Mouse (Mus musculus) liver, embryonic 11.5 days (tissue): Measurements from ENCODE around the gene Zfp1. TPM values are rescaled to one million over a fixed set of nuclear protein-coding genes. Genes with fewer than 3 reads are reported as not detected.

Experiments
- ATAC-seq: fragments of 200-750 bp; cut with Nextera tagmentation; replicated peaks from 2 replicates; pipeline ENCODE4 v1.8.0; 2017; ENCODE audit warnings: moderate number of reproducible peaks, mild to moderate bottlenecking, moderate TSS enrichment, moderate library complexity; ENCODE audit not compliant: low FRiP score
- DNase-seq: peaks from one replicate; pipeline ENCODE4 v3.0.0-alpha.2; 2017; ENCODE audit warnings: low spot score
- H3K27ac ChIP-seq: fragments of 300-500 bp; sonication (generic); 2 replicates; pipeline ENCODE4 v1.5.1; 2014; ENCODE audit warnings: mild to moderate bottlenecking, low read depth, low read length, control low read depth
- H3K27me3 ChIP-seq: fragments of 300-500 bp; sonication (generic); replicated peaks from 2 replicates; pipeline ENCODE4 v1.6.1; 2014; ENCODE audit warnings: low read length, mixed read lengths; ENCODE audit not compliant: control insufficient read depth, insufficient read depth
- H3K36me3 ChIP-seq: fragments of 300-500 bp; sonication (generic); 2 replicates; pipeline ENCODE4 v1.6.1; 2014; ENCODE audit warnings: mild to moderate bottlenecking, low read length, moderate library complexity, mixed read lengths; ENCODE audit not compliant: control insufficient read depth, insufficient read depth
- H3K4me1 ChIP-seq: fragments of 300-500 bp; sonication (generic); replicated peaks from 2 replicates; pipeline ENCODE4 v1.6.1; 2014; ENCODE audit warnings: low read length, mixed read lengths; ENCODE audit not compliant: control insufficient read depth, insufficient read depth
- H3K4me2 ChIP-seq: fragments of 300-500 bp; sonication (generic); 2 replicates; pipeline ENCODE4 v1.6.1; 2014; ENCODE audit warnings: mild to moderate bottlenecking, control low read depth, moderate library complexity
- H3K4me3 ChIP-seq: fragments of 300-500 bp; sonication (generic); 2 replicates; pipeline ENCODE4 v1.5.1; 2014; ENCODE audit warnings: low read depth, low read length, control low read depth
- H3K9ac ChIP-seq: fragments of 300-500 bp; sonication (generic); 2 replicates; pipeline ENCODE4 v1.6.1; 2014; ENCODE audit warnings: low read depth, low read length, control low read depth
- H3K9me3 ChIP-seq: fragments of 300-500 bp; sonication (generic); 2 replicates; pipeline ENCODE4 v1.6.1; 2016; ENCODE audit warnings: low read length, inconsistent platforms, mixed read lengths; ENCODE audit not compliant: control insufficient read depth
- WGBS: fragments of 180-500 bp; shearing (Covaris S2); extraction: QIAGEN DNeasy Blood & Tissue Kit; methylation state at CpG from one replicate; pipeline ENCODE4 v1.1.7; 2014; 5-methylcytosine and 5-hydroxymethylcytosine counted together
- polyA plus RNA-seq: library from polyadenylated mRNA; unstranded; fragments of >200 nt; fragmentation: Nextera tagmentation; extraction: Ambion mirVana; gene quantifications from 2 replicates; pipeline ENCODE4 v1.2.1, GENCODE M21; 2014

Zfp1 gene
- polyA plus RNA-seq, 1 experiment from 2014 or later: 14.2 TPM

DNA sequence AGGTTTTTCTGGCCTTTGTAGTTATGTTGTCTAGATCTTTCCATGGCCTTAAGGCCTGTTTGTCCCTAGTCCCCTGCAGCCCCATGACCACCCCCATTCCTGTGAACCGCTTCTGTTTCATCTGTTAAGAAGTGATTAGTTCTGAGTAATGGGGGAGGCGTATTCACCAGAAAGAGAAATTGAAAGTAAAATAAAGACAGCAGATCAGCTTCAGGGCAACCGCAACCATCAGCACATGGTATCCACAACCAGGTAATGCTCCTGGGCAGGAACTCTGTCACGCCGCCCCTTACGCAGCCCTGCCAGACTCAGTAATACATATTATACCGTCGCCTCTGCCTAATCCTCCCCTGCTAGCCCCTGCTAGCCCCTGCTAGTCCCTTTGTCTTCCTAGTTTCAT is 2.5 kb downstream of the Zfp1 start:
- no peaks in the 10 kb centered on the region for H3K36me3 ChIP-seq
- WGBS: 84% methylated on average over 8 of the region's 8 CpGs
- H3K27ac ChIP-seq: no peak overlapping the region
- H3K4me1 ChIP-seq: peaks cover 33% of the 10 kb centered on the region
- ATAC-seq (no peak), DNase-seq (no peak)
- no peaks in the 10 kb centered on the region for H3K9me3 ChIP-seq
- H3K4me3 ChIP-seq: no peak overlapping the region
- H3K4me2 ChIP-seq: peak overlapping the region; percentile 31
- H3K9ac ChIP-seq: no peak overlapping the region
- H3K27me3 ChIP-seq: no peaks in the 10 kb centered on the region

DNA sequence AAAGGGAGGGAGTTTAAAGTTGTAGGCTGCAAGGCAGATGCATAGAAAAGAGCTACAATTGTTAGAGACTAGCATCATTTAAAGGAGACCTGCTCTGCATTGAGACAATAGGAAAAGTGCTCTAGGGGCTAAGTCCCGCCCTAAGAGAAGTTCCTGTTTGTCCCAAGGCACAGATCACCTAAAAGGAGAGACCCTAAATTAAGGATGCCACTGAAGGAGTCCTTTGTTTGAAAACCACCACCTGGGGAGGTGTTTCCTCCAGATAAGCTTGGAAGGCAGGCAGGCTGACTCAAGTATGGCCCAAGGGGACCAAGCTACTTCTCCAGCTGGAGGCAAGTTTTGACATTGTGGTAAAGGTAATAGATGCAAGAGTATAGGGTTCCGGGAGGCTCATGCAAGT is 5.6 kb downstream of the Zfp1 start:
- H3K36me3 ChIP-seq: no peaks in the 10 kb centered on the region
- no peak for ATAC-seq
- H3K4me3 ChIP-seq: no peak overlapping the region
- H3K4me2 ChIP-seq: no peak overlapping the region
- H3K4me1 ChIP-seq: peaks cover 24% of the 10 kb centered on the region
- no peak for DNase-seq
- H3K9me3 ChIP-seq: no peaks in the 10 kb centered on the region
- 57% methylated on average over 2 of the region's 2 CpGs for whole genome bisulfite sequencing
- no peak overlapping the region for H3K27ac ChIP-seq
- H3K27me3 ChIP-seq: no peaks in the 10 kb centered on the region
- no peak overlapping the region for H3K9ac ChIP-seq

DNA sequence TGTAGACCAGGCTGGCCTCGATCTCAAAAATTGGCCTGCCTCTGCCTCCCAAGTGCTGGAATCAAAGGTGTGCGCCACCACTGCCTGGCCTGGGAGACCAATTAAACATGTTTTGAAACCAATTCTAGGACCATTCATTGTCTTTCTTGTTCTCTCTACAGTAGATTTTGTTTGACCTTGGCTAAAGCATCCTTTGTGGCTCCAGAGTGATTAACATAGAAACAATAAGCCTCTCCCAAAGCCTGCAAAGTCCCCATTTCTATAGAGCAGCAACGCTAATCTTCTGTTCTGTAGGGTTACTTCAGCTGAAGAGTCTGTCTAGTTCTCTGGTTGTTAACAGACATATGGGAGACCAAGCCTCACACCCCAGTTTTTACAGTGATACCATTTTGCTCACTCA is 7.5 kb downstream of the Zfp1 start:
- ATAC-seq (no peak), DNase-seq (no peak)
- Histone ChIP-seq H3K9me3 (no peaks in the 10 kb centered on the region), H3K4me3 (no peak overlapping the region), H3K4me1 (peaks cover 20% of the 10 kb centered on the region), H3K4me2 (no peak overlapping the region), H3K27ac (no peak overlapping the region), H3K36me3 (no peaks in the 10 kb centered on the region), H3K9ac (no peak overlapping the region), H3K27me3 (no peaks in the 10 kb centered on the region)
- WGBS: 90% methylated on average over 3 of the region's 3 CpGs

DNA sequence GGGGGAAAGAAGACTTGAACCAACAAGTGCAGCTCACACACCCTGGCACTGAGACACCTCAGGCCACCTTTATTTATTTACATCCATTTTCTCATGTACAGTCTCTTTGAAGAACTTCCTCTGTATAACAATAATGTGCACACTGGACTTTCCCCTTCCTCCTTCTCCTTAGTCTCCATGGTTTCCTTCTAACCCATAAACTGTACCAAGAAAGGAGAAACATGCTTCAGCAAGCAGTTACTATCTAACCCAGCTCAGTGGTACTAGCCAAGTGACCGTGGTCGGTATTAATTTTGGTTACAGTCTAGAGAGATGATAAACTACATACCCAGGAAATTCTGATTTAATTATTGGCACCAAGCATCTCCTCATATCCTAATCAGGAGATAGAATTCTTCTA is 10.3 kb downstream of the Zfp1 start:
- WGBS: 89% methylated on average over 2 of the region's 2 CpGs

DNA sequence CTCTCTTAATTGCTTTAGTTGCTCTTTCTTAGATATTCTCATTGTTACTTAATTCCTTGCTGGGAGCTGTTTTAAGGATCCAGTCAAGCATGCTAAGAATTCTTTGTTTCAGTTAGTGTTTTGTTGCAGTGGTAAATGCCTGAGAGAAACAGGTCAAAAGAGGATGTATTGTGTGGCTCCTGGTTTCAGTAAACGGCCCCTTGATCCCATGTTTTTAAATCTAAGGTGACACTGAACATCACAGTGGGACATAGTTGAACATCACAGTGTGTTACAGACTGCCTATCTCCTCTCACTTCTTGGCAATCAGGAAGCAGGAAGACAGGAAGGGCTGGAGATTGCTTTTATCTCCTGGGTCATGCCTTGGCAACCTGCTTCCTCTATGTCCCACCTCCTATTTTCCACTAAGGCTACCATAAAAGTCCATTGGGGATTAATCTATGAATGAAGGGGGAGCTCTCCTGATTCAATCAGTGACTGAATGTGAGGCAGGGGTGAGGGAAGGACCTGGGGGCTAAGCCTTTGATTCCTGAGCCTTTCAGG is 14.2 kb downstream of the Zfp1 start:
- DNase-seq (no peak), ATAC-seq (no peak)
- Histone ChIP-seq H3K27ac (no peak overlapping the region), H3K4me2 (no peak overlapping the region), H3K36me3 (0 out of 2 replicates have a peak, but pooled peaks cover 5% of the 10 kb centered on the region), H3K9ac (no peak overlapping the region), H3K4me3 (no peak overlapping the region), H3K9me3 (no peaks in the 10 kb centered on the region), H3K27me3 (no peaks in the 10 kb centered on the region), H3K4me1 (peaks cover 6% of the 10 kb centered on the region)
- WGBS: 29% methylated on average over 1 of the region's 1 CpGs

More for the DNA sequence above, 10.3 kb downstream of the Zfp1 start:
- Histone ChIP-seq H3K27me3 (no peaks in the 10 kb centered on the region), H3K4me2 (no peak overlapping the region), H3K9ac (no peak overlapping the region), H3K4me3 (no peak overlapping the region), H3K27ac (no peak overlapping the region), H3K9me3 (no peaks in the 10 kb centered on the region), H3K4me1 (peaks cover 13% of the 10 kb centered on the region), H3K36me3 (no peaks in the 10 kb centered on the region)
- ATAC-seq (no peak), DNase-seq (no peak)

DNA sequence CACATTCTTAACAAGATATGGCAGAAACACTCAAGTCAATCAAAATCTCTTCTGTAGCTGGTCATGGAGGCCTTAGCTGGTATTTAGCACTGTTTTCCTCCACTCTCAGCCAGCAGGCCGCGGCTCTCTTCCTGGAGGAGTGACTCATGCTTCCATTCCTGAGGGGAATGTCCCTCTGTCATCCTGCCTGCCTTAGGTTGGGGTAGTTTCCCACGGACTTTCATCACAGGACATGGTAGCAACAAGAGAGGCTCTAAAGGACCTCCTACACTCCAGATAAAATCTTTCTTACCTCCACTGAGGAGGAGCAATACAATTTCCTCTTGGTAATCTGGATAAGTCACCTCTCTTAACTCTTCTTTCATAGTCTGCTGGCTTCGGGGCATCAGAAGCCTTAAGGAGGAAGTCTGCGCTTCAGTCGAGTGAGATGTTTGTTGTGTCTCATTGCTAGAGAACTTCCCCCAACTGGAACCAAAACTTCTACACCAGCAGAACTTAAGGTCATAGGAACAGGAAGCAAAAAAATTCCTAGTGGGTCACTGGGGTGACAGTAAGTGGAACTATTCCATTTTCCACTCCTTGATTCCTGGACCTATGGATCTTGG is 15.7 kb downstream of the Zfp1 start:
- ATAC-seq (no peak), DNase-seq (no peak)
- no peak overlapping the region for H3K9ac ChIP-seq
- peaks cover 6% of the 10 kb centered on the region for H3K4me1 ChIP-seq
- no peaks in the 10 kb centered on the region for H3K9me3 ChIP-seq
- H3K4me3 ChIP-seq: no peak overlapping the region
- 0 out of 2 replicates have a peak, but pooled peaks cover 5% of the 10 kb centered on the region for H3K36me3 ChIP-seq
- 54% methylated on average over 6 of the region's 6 CpGs for WGBS
- no peak overlapping the region for H3K27ac ChIP-seq
- no peaks in the 10 kb centered on the region for H3K27me3 ChIP-seq
- H3K4me2 ChIP-seq: no peak overlapping the region

DNA sequence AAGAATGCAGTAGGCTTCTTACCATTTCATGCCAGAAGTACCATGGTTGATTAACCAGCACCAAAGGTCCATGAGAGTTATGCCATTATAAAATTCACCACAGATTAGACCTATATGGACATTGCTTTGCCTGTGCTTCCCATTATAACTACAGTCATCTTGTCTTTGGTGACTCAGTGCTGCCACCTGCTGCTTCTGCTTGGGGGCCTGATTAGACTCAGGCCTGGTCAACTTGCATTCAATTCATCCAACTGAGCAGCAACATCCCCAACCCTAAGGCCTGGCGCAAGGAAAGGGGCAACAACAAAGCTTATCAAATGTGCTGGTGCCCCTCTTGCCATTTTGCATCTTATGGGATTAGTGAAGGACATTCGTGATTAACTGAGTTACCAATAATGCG is 19.3 kb downstream of the Zfp1 start:
- Histone ChIP-seq H3K9ac (no peak overlapping the region), H3K27ac (no peak overlapping the region), H3K4me1 (no peaks in the 10 kb centered on the region), H3K9me3 (no peaks in the 10 kb centered on the region), H3K36me3 (0 out of 2 replicates have a peak, but pooled peaks cover 7% of the 10 kb centered on the region), H3K4me2 (no peak overlapping the region), H3K27me3 (no peaks in the 10 kb centered on the region), H3K4me3 (no peak overlapping the region)
- DNase-seq (no peak), ATAC-seq (no peak)
- 84% methylated on average over 3 of the region's 3 CpGs for WGBS

DNA sequence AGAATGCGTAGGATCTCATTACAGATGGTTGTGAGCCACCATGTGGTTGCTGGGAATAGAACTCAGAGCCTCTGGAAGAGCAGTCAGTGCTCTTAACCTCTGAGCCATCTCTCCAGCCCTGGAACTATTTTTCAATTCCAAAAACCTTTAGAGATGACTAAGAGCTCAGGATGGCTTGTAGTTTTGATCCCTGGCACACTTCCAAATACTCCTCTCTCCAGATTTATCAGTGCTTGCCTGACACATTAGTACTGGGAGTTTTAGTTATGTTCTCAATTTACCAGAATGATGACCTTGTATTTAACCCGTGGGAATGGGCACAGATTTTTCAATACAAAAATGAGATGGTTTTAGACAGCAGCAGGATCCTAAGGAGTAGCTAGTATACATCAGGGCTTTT is 23.6 kb downstream of the Zfp1 start:
- H3K9me3 ChIP-seq: no peaks in the 10 kb centered on the region
- H3K4me1 ChIP-seq: no peaks in the 10 kb centered on the region
- no peak overlapping the region for H3K4me3 ChIP-seq
- DNase-seq (no peak), ATAC-seq (no peak)
- no peak overlapping the region for H3K27ac ChIP-seq
- H3K4me2 ChIP-seq: no peak overlapping the region
- H3K9ac ChIP-seq: no peak overlapping the region
- no peaks in the 10 kb centered on the region for H3K27me3 ChIP-seq
- peaks cover 22% of the 10 kb centered on the region for H3K36me3 ChIP-seq
- WGBS: 81% methylated on average over 2 of the region's 2 CpGs

DNA sequence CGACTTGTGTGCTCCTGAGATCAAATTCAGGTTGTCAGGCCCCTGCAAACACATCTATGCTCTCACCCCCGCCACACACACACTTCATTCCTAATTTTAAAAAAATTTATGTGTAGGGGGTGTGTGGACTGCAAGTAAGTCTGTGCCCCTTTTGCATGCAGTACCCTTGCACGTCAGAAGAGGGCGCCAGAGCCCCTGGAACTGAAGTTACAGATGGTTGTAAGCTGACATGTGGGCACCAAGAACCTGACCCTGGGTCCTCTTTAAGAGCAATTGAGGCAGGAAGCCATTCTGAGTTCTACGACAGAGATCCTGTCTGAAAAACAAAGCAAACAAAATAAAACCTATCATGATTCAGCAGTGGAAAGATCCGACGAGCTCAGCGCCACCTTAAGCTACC is 33.0 kb downstream of the Zfp1 start:
- DNase-seq (no peak), ATAC-seq (no peak)
- H3K9ac ChIP-seq: no peak overlapping the region
- no peak overlapping the region for H3K27ac ChIP-seq
- peaks cover 3% of the 10 kb centered on the region; the same call in 1 of the 2 replicates for H3K36me3 ChIP-seq
- no peak overlapping the region for H3K4me2 ChIP-seq
- H3K27me3 ChIP-seq: peaks cover 4% of the 10 kb centered on the region
- 71% methylated on average over 8 of the region's 8 CpGs for WGBS
- no peak overlapping the region for H3K4me3 ChIP-seq
- 0 out of 2 replicates have a peak, but pooled peaks cover 3% of the 10 kb centered on the region for H3K9me3 ChIP-seq
- no peaks in the 10 kb centered on the region for H3K4me1 ChIP-seq
